Mouse (Mus musculus) forebrain, postnatal 0 days (tissue): ENCODE data around the gene Gramd4. TPM values are rescaled to one million over a fixed set of nuclear protein-coding genes. Genes with fewer than 3 reads are reported as not detected.

Source experiments
- ATAC-seq: fragments of 200-750 bp; cut with Nextera tagmentation; 2 replicates; pipeline ENCODE4 v1.8.0; 2017; ENCODE audit warnings: mild to moderate bottlenecking, moderate library complexity
- DNase-seq: peaks from one replicate; pipeline ENCODE4 v3.0.0-alpha.2; 2015
- H3K27ac ChIP-seq: fragments of 300-500 bp; sonication (generic); 2 replicates; pipeline ENCODE4 v1.5.1; 2014; ENCODE audit warnings: low read depth, mild to moderate bottlenecking, antibody characterized with exemption, low read length, moderate library complexity, mixed read lengths
- H3K27me3 ChIP-seq: fragments of 300-500 bp; sonication (generic); 2 replicates; pipeline ENCODE4 v1.6.1; 2014; ENCODE audit warnings: mild to moderate bottlenecking, low read length, mixed read lengths; ENCODE audit not compliant: insufficient read depth
- H3K36me3 ChIP-seq: fragments of 300-500 bp; sonication (generic); 2 replicates; pipeline ENCODE4 v1.6.1; 2014; ENCODE audit warnings: mild to moderate bottlenecking, moderate library complexity; ENCODE audit not compliant: insufficient read depth
- H3K4me1 ChIP-seq: fragments of 300-500 bp; sonication (generic); 2 replicates; pipeline ENCODE4 v1.6.1; 2014; ENCODE audit warnings: antibody characterized with exemption; ENCODE audit not compliant: insufficient read depth
- H3K4me2 ChIP-seq: fragments of 300-500 bp; sonication (generic); 2 replicates; pipeline ENCODE4 v1.6.1; 2014; ENCODE audit warnings: low read depth, mild to moderate bottlenecking, moderate library complexity
- H3K4me3 ChIP-seq: fragments of 300-500 bp; sonication (generic); 2 replicates; pipeline ENCODE4 v1.5.1; 2014; ENCODE audit warnings: low read depth, low read length, mixed read lengths
- H3K9ac ChIP-seq: fragments of 300-500 bp; sonication (generic); 2 replicates; pipeline ENCODE4 v1.6.1; 2014; ENCODE audit warnings: mild to moderate bottlenecking
- H3K9me3 ChIP-seq: fragments of 300-500 bp; sonication (generic); 2 replicates; pipeline ENCODE4 v1.6.1; 2016; ENCODE audit warnings: low read length
- CTCF ChIP-seq: sonication (generic); IDR thresholded peaks from 2 replicates; pipeline ENCODE4 v1.5.1; 2016; ENCODE audit warnings: antibody characterized with exemption, control low read depth, low read depth
- WGBS: fragments of 180-500 bp; shearing (Covaris S2); extraction: QIAGEN DNeasy Blood & Tissue Kit; methylation state at CpG from one replicate; pipeline ENCODE4 v1.1.7; 2014; 5-methylcytosine and 5-hydroxymethylcytosine counted together
- polyA plus RNA-seq: library from polyadenylated mRNA; unstranded; fragments of >200 nt; fragmentation: Nextera tagmentation; extraction: Ambion mirVana; gene quantifications from 2 replicates; pipeline ENCODE4 v1.2.1, GENCODE M21; 2015
- total RNA-seq: library from RNA; depleted of rRNA; stranded (reverse); fragments of >200 nt; gene quantifications from 2 replicates; pipeline ENCODE4 v1.2.3, GENCODE M21; 2014

Gene Gramd4
- total and polyA plus RNA-seq, 2 experiments from 2014 or later: 28.8 to 57.0 TPM

- Histone ChIP-seq H3K4me2 (no peak overlapping the region), H3K9me3 (no peaks in the 10 kb centered on the region), H3K27ac (no peak overlapping the region), H3K36me3 (peaks cover 47% of the 10 kb centered on the region), H3K4me3 (no peak overlapping the region), H3K9ac (no peak overlapping the region), H3K4me1 (0 out of 2 replicates have a peak, but pooled peaks cover 3% of the 10 kb centered on the region), H3K27me3 (no peaks in the 10 kb centered on the region)
- no peak for TF ChIP-seq CTCF
- DNase-seq (no peak), ATAC-seq (no peak)
- 92% methylated on average over 19 of the region's 19 CpGs for WGBS
These were observed 47.2 kb downstream of the Gramd4 start for GRCm38 (mm10) chr15:86104401-86105344.

- DNase-seq: no peak
- Histone ChIP-seq H3K4me3 (no peak overlapping the region), H3K27ac (no peak overlapping the region), H3K4me2 (no peak overlapping the region), H3K27me3 (no peaks in the 10 kb centered on the region), H3K4me1 (peaks cover 5% of the 10 kb centered on the region; the same call in 1 of the 2 replicates), H3K9ac (no peak overlapping the region), H3K9me3 (no peaks in the 10 kb centered on the region), H3K36me3 (peaks cover 47% of the 10 kb centered on the region)
- no peak for TF ChIP-seq CTCF
- ATAC-seq: no peak
- WGBS: 88% methylated on average over 7 of the region's 7 CpGs
These were observed 47.8 kb downstream of the Gramd4 start for GRCm38 (mm10) chr15:86105345-86105697.

- no peaks in the 10 kb centered on the region for H3K27me3 ChIP-seq
- peaks cover 8% of the 10 kb centered on the region for H3K4me1 ChIP-seq
- DNase-seq (no peak), ATAC-seq (no peak)
- no peak overlapping the region for H3K27ac ChIP-seq
- H3K4me3 ChIP-seq: no peak overlapping the region
- no peaks in the 10 kb centered on the region for H3K9me3 ChIP-seq
- 62% methylated on average over 6 of the region's 6 CpGs for WGBS
- peaks cover 43% of the 10 kb centered on the region for H3K36me3 ChIP-seq
- H3K9ac ChIP-seq: no peak overlapping the region
- no peak for TF ChIP-seq CTCF
- no peak overlapping the region for H3K4me2 ChIP-seq
These were observed 48.3 kb downstream of the Gramd4 start for GRCm38 (mm10) chr15:86105751-86106150.

- H3K27ac ChIP-seq: no peak overlapping the region
- DNase-seq: no peak
- peaks cover 12% of the 10 kb centered on the region for H3K4me1 ChIP-seq
- peak; percentile 37; the same call in 1 of the 2 replicates for ATAC-seq
- H3K36me3 ChIP-seq: peaks cover 21% of the 10 kb centered on the region
- TF ChIP-seq CTCF: peak; percentile 9; the same call in 1 of the 2 replicates
- no peaks in the 10 kb centered on the region for H3K27me3 ChIP-seq
- no peak overlapping the region for H3K9ac ChIP-seq
- H3K9me3 ChIP-seq: no peaks in the 10 kb centered on the region
- WGBS: 77% methylated on average over 11 of the region's 11 CpGs
- H3K4me2 ChIP-seq: no peak overlapping the region
- no peak overlapping the region for H3K4me3 ChIP-seq
These were observed 50.5 kb downstream of the Gramd4 start for GRCm38 (mm10) chr15:86107831-86108471.

- peaks cover 8% of the 10 kb centered on the region for H3K36me3 ChIP-seq
- peak overlapping the region; percentile 59 for H3K27ac ChIP-seq
- H3K4me1 ChIP-seq: peaks cover 12% of the 10 kb centered on the region
- no peak for ATAC-seq
- H3K4me3 ChIP-seq: no peak overlapping the region
- TF ChIP-seq CTCF: no peak
- H3K9me3 ChIP-seq: no peaks in the 10 kb centered on the region
- no peak overlapping the region for H3K4me2 ChIP-seq
- H3K27me3 ChIP-seq: no peaks in the 10 kb centered on the region
- WGBS: 78% methylated on average over 7 of the region's 7 CpGs
- no peak for DNase-seq
- H3K9ac ChIP-seq: 0 out of 2 replicates have a peak overlapping the region, but pooled peaks have one; percentile 14
These were observed 51.8 kb downstream of the Gramd4 start for GRCm38 (mm10) chr15:86109245-86109644.

GRCm38 (mm10) chr15:86109650-86110211, 52.2 kb downstream of the Gramd4 start:
- no peaks in the 10 kb centered on the region for H3K9me3 ChIP-seq
- TF ChIP-seq CTCF: no peak
- peak overlapping the region; percentile 59 for H3K27ac ChIP-seq
- H3K4me1 ChIP-seq: peaks cover 12% of the 10 kb centered on the region
- ATAC-seq (peak; percentile 13; the same call in 1 of the 2 replicates), DNase-seq (peak; percentile 70)
- H3K36me3 ChIP-seq: peaks cover 4% of the 10 kb centered on the region; the same call in 1 of the 2 replicates
- no peaks in the 10 kb centered on the region for H3K27me3 ChIP-seq
- 57% methylated on average over 8 of the region's 8 CpGs for WGBS
- H3K9ac ChIP-seq: 0 out of 2 replicates have a peak overlapping the region, but pooled peaks have one; percentile 14
- no peak overlapping the region for H3K4me3 ChIP-seq
- H3K4me2 ChIP-seq: no peak overlapping the region
